Mouse (Mus musculus) stomach, embryonic 16.5 days (tissue): ENCODE data around the gene Slc6a15. TPM values are rescaled to one million over a fixed set of nuclear protein-coding genes. Genes with fewer than 3 reads are reported as not detected.
A peak's percentile ranks its signal among the peaks of the same experiment; 100 is the strongest.

Experiments
- ATAC-seq: fragments of 200-750 bp; cut with Nextera tagmentation; 2 replicates; pipeline ENCODE4 v1.8.0; 2017; ENCODE audit warnings: moderate number of reproducible peaks, moderate TSS enrichment; ENCODE audit not compliant: insufficient read depth, low FRiP score
- H3K27ac ChIP-seq: fragments of 300-500 bp; sonication (generic); 2 replicates; pipeline ENCODE4 v1.5.1; 2014; ENCODE audit warnings: low read length
- H3K27me3 ChIP-seq: fragments of 300-500 bp; sonication (generic); 2 replicates; pipeline ENCODE4 v1.6.1; 2014; ENCODE audit warnings: low read length, control low read depth, mixed read lengths; ENCODE audit not compliant: control insufficient read depth, insufficient read depth
- H3K36me3 ChIP-seq: fragments of 300-500 bp; sonication (generic); 2 replicates; pipeline ENCODE4 v1.6.1; 2014; ENCODE audit warnings: low read length; ENCODE audit not compliant: control insufficient read depth, insufficient read depth
- H3K4me1 ChIP-seq: fragments of 300-500 bp; sonication (generic); 2 replicates; pipeline ENCODE4 v1.6.1; 2014; ENCODE audit warnings: low read length, control low read depth, mixed read lengths; ENCODE audit not compliant: control insufficient read depth, insufficient read depth
- H3K4me2 ChIP-seq: fragments of 300-500 bp; sonication (generic); 2 replicates; pipeline ENCODE4 v1.6.1; 2014; ENCODE audit warnings: low read depth, low read length, mixed read lengths
- H3K4me3 ChIP-seq: fragments of 300-500 bp; sonication (generic); replicated peaks from 2 replicates; pipeline ENCODE4 v1.5.1; 2014; ENCODE audit warnings: mild to moderate bottlenecking, low read length
- H3K9ac ChIP-seq: fragments of 300-500 bp; sonication (generic); 2 replicates; pipeline ENCODE4 v1.6.1; 2014; ENCODE audit warnings: low read length
- H3K9me3 ChIP-seq: fragments of 300-500 bp; sonication (generic); replicated peaks from 2 replicates; pipeline ENCODE4 v1.6.1; 2016; ENCODE audit warnings: low read length, control low read depth; ENCODE audit not compliant: control insufficient read depth
- WGBS: fragments of 180-500 bp; shearing (Covaris S2); extraction: QIAGEN DNeasy Blood & Tissue Kit; methylation state at CpG from one replicate; pipeline ENCODE4 v1.1.7; 2014; 5-methylcytosine and 5-hydroxymethylcytosine counted together
- polyA plus RNA-seq: library from polyadenylated mRNA; unstranded; fragments of >200 nt; fragmentation: Nextera tagmentation; extraction: Ambion mirVana; gene quantifications from 2 replicates; pipeline ENCODE4 v1.2.1, GENCODE M21; 2015

Gene Slc6a15
- polyA plus RNA-seq, 1 experiment from 2014 or later = 7.0 TPM

DNA sequence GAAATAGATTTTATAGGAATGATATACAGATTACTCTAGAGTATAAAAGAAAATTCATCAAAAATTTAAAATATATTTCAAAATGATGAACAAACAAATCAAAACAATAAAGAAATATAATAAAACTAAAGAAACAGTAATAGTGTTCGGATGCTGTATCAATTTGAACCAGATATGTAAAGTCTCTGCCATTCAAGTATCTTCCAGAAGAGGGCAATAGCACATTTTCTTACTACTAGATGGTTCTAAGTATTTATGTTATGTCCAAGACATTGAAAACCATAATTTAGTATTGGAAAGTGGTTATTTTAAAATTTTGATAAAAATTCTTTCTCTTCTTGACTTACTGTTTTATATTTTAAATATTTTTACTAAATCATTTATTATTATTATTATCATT is 60.1 kb downstream of the Slc6a15 start:
- Histone ChIP-seq H3K27me3 (no peaks in the 10 kb centered on the region), H3K4me1 (no peaks in the 10 kb centered on the region), H3K4me2 (no peak overlapping the region), H3K36me3 (no peaks in the 10 kb centered on the region), H3K9me3 (no peaks in the 10 kb centered on the region), H3K4me3 (no peak overlapping the region), H3K27ac (no peak overlapping the region), H3K9ac (no peak overlapping the region)
- 62% methylated on average over 1 of the region's 1 CpGs for WGBS
- ATAC-seq = no peak

DNA sequence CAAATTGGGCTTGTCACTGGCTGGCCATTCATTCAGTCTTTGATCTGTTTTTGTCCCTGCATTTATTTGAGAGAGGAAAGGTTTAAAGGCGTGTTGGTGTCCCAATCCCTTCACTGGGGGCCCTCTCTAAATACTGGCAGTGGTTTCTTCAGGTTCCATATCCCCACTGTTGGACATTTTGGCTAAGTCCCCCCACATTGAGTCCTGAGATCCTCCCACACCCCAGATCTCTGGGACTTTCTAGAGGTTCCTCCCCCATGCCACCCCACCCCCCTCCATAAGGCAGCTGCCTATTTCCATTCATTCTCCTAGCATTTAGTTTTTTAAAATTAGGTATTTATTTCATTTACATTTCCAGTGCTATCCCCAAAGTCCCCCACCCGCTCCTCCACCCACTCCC is 75.0 kb downstream of the Slc6a15 start:
- Histone ChIP-seq H3K9ac (no peak overlapping the region), H3K36me3 (no peaks in the 10 kb centered on the region), H3K27ac (no peak overlapping the region), H3K27me3 (no peaks in the 10 kb centered on the region), H3K4me1 (no peaks in the 10 kb centered on the region), H3K9me3 (no peaks in the 10 kb centered on the region), H3K4me3 (no peak overlapping the region), H3K4me2 (no peak overlapping the region)
- ATAC-seq = no peak
- 87% methylated on average over 2 of the region's 2 CpGs for WGBS

DNA sequence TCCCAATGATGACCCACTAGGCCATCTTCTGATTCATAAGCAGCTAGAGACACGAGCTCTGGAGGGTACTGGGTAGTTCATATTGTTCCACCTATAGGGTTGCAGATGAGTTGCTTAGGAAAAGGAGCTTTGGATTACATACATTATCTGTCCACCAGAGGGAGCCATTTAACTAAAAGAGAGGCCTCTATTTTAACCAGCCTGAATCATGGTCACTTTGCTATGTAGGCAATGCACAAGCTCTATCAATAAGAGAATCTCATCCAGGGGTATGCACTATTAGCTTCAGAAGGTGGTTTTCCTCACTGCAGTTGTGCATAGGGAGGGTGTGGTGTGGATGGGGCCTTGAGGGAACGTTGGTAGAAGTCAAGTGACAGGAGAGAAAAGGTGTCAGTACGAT is 75.5 kb downstream of the Slc6a15 start:
- ATAC-seq = peak; percentile 66; the same call in 1 of the 2 replicates
- Histone ChIP-seq H3K9me3 (no peaks in the 10 kb centered on the region), H3K4me2 (no peak overlapping the region), H3K4me3 (no peak overlapping the region), H3K27me3 (no peaks in the 10 kb centered on the region), H3K9ac (no peak overlapping the region), H3K36me3 (no peaks in the 10 kb centered on the region), H3K27ac (no peak overlapping the region), H3K4me1 (no peaks in the 10 kb centered on the region)
- WGBS = 45% methylated on average over 3 of the region's 3 CpGs

DNA sequence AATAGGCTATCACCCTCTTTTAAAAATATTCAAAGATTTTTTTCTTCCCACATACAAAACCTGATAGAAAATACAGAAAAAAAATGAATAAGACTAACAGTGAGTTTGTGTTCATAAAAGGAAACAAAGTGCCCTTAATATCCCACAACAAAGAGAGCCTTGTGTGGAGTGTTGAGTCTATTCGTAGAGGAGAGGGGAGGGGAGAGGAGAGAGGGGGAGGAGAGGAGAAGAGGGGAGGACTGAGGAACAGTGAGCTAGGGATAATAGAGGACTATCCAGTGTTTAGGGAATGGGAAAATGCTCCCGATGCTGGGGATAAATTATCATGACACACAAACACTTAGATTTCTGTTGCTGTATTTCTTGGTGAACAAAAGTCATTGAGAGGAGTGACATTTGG is 80.8 kb downstream of the Slc6a15 start:
- no peak for ATAC-seq
- no peaks in the 10 kb centered on the region for H3K27me3 ChIP-seq
- no peak overlapping the region for H3K27ac ChIP-seq
- H3K4me2 ChIP-seq = no peak overlapping the region
- H3K9ac ChIP-seq = no peak overlapping the region
- no peaks in the 10 kb centered on the region for H3K9me3 ChIP-seq
- H3K4me3 ChIP-seq = no peak overlapping the region
- no peaks in the 10 kb centered on the region for H3K4me1 ChIP-seq
- 55% methylated on average over 2 of the region's 2 CpGs for WGBS
- no peaks in the 10 kb centered on the region for H3K36me3 ChIP-seq

DNA sequence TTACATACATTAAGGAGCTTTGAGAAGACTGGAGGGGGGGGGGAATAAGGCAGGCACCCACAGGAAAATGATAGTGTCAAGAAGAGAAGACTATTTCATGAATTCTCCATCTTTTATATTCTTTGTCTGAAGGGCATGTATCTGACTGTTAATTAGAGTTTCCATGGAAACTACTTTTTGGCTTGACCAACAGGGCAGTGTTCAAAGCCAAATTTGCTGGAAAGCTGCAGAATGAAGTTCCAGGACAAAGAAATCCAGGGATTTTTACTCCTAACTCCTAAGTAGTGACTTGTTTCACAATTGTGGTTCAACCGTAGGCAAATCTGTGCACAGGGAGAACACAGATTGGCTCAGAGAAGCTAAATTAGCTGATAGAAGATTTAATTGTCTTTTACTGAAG is 90.3 kb downstream of the Slc6a15 start:
- ATAC-seq = no peak
- H3K27ac ChIP-seq = no peak overlapping the region
- no peaks in the 10 kb centered on the region for H3K27me3 ChIP-seq
- H3K4me3 ChIP-seq = no peak overlapping the region
- no peak overlapping the region for H3K4me2 ChIP-seq
- H3K4me1 ChIP-seq = no peaks in the 10 kb centered on the region
- WGBS = 87% methylated on average over 1 of the region's 1 CpGs
- no peak overlapping the region for H3K9ac ChIP-seq
- H3K9me3 ChIP-seq = no peaks in the 10 kb centered on the region
- H3K36me3 ChIP-seq = no peaks in the 10 kb centered on the region

Other genes with a start within 250 kb of the Slc6a15 start
- gene Lrriq1, start 131.5 kb upstream of the Slc6a15 start, polyA plus RNA-seq = 0.49 and 0.66 TPM in 2 replicates